Mouse (Mus musculus) mouse trophoblast stem cell (cell line): ENCODE data around the gene Slc38a4.

ENCODE experiments used
- in situ Hi-C, 2 experiments: fragments of 300-500 bp; cut with MseI, MboI; formaldehyde crosslinking; loops; 2 replicates in 1 of 2; 3 replicates in 1 of 2; pipeline ENCODE4 v1.15.1; 2025

Gene Slc38a4

GRCm38 (mm10) chr15:97055794-97056193 lies at the start of gene Slc38a4:
Slc38a4 (minus strand) TSS chr15:97055956.
- in situ Hi-C loops: no loop called here

- in situ Hi-C loops: no loop called here
These were observed 49.2 kb upstream of the Slc38a4 start for GRCm38 (mm10) chr15:97104889-97105391.

- in situ Hi-C loops: no loop called here
These were observed 48.3 kb upstream of the Slc38a4 start for GRCm38 (mm10) chr15:97104048-97104447.

GRCm38 (mm10) chr15:97102811-97103210 lies 47.1 kb upstream of the Slc38a4 start:
- in situ Hi-C loops: no loop called here

GRCm38 (mm10) chr15:97102181-97102580 lies 46.4 kb upstream of the Slc38a4 start:
- in situ Hi-C loops: no loop called here

GRCm38 (mm10) chr15:97099101-97099500 lies 43.3 kb upstream of the Slc38a4 start:
- in situ Hi-C loops: no loop called here

GRCm38 (mm10) chr15:97097548-97097947 lies 41.8 kb upstream of the Slc38a4 start:
- in situ Hi-C loops: no loop called here

- in situ Hi-C loops: no loop called here
These were observed 33.8 kb upstream of the Slc38a4 start for GRCm38 (mm10) chr15:97089526-97089925.

- in situ Hi-C loops: no loop called here
These were observed 30.1 kb upstream of the Slc38a4 start for GRCm38 (mm10) chr15:97085833-97086232.

GRCm38 (mm10) chr15:97077665-97078064 lies 21.9 kb upstream of the Slc38a4 start:
- in situ Hi-C loops: no loop called here

GRCm38 (mm10) chr15:97076092-97076491 lies 20.3 kb upstream of the Slc38a4 start:
- in situ Hi-C loops: no loop called here

GRCm38 (mm10) chr15:97075240-97075639 lies 19.5 kb upstream of the Slc38a4 start:
- in situ Hi-C loops: no loop called here

- in situ Hi-C loops: no loop called here
These were observed 17.4 kb upstream of the Slc38a4 start for GRCm38 (mm10) chr15:97072859-97073826.

GRCm38 (mm10) chr15:97067340-97068136 lies 11.8 kb upstream of the Slc38a4 start:
- in situ Hi-C loops: no loop called here

- in situ Hi-C loops: no loop called here
These were observed 11.2 kb upstream of the Slc38a4 start for GRCm38 (mm10) chr15:97066937-97067336.

- in situ Hi-C loops: no loop called here
These were observed 7.5 kb upstream of the Slc38a4 start for GRCm38 (mm10) chr15:97063211-97063610.

GRCm38 (mm10) chr15:97060973-97061372 lies 5.2 kb upstream of the Slc38a4 start:
- in situ Hi-C loops: no loop called here

GRCm38 (mm10) chr15:97060571-97060970 lies 4.8 kb upstream of the Slc38a4 start:
- in situ Hi-C loops: no loop called here

GRCm38 (mm10) chr15:97060102-97060501 lies 4.3 kb upstream of the Slc38a4 start:
- in situ Hi-C loops: no loop called here

GRCm38 (mm10) chr15:97059071-97060041 lies 3.6 kb upstream of the Slc38a4 start:
- in situ Hi-C loops: no loop called here
